Mouse (Mus musculus): ENCODE data around the gene Xiap.

Gene Xiap

DNA sequence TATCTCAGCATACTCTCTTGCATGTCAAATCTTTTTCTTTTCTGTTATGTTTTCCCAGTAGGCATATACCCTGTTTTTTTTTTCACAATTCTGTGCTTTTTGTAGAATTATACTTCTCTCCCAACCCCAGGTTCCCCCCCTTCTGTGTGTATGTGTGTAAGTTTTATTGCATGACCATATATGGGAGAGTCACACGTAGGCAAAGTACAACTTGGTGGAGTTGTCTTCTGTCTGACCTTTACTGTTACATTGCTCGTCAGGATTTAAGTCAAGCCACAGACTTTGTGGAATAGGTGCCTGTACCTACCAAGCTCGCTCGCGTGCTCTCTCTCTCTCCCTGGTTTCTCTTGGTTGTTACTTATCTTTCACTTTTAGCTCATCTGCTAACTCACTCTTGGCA lies 28.7 kb downstream of the Xiap start:
- DNase-seq, result no peak

DNA sequence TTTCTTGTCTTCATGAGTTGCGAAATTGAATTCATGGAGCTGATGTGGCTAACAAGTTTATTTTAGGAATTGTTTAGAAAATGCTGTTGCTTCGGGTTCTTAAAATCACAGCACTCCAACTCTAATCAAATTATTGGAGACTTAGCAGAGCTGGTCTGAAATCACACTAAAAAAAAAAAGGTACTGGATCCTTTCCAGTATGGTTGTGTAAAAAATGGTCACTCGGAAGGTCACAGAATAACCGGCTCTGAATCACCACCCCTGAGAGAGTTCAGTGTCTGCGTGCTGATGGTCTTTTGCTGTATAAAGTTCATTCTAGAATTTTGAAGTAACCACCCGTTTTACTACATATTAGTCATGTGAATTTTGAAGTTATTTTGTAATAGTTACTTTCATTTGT lies 47.7 kb downstream of the Xiap start:
- no peak for DNase-seq

DNA sequence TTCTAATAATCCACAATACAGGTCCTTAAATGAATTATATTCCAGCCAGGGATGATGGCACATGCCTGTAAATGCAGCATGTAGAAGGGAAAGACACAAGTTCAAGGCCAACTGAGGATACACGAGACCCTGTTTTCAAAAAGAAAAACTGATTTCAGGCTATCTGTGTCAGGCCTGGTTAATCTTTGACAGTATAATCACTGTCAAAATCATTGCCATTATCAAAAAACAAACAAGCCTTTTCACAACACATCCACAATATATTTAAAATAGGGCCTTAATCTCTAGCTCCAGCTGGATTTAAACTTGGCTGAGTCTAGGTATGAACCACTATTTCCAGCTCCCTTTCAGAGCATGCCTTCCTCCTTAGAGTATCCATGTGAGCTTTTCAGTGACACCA lies 51.1 kb downstream of the Xiap start:
- no peak for DNase-seq

DNA sequence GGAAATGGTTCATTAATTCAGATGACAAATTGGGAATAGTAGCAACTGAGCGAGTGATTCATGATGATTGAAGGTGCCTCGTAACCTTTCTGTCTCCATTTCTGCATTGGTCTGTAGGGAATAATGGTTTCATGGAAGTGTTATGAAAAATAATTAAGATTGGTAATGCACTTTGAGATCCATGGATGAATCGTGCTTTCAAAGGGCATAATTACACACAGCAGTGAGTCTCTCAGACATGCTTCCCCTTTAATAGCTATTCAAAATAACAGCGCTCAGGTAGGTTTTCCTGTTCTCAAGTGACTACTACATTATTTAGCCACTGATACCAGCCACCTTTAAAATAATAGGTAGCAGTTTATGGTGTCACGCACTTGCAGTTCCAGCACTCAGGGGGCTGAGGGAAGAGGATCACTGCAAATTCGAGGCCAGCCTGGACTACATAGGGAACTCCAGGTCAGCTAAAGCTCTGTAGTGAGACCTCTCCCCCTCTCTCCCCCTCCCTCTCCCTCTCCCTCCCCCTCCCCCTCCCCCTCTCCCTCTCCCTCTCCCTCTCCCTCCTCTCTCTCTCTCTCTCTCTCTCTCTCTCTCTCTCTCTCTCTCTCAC lies 60.1 kb downstream of the Xiap start:
- DNase-seq, result no peak

DNA sequence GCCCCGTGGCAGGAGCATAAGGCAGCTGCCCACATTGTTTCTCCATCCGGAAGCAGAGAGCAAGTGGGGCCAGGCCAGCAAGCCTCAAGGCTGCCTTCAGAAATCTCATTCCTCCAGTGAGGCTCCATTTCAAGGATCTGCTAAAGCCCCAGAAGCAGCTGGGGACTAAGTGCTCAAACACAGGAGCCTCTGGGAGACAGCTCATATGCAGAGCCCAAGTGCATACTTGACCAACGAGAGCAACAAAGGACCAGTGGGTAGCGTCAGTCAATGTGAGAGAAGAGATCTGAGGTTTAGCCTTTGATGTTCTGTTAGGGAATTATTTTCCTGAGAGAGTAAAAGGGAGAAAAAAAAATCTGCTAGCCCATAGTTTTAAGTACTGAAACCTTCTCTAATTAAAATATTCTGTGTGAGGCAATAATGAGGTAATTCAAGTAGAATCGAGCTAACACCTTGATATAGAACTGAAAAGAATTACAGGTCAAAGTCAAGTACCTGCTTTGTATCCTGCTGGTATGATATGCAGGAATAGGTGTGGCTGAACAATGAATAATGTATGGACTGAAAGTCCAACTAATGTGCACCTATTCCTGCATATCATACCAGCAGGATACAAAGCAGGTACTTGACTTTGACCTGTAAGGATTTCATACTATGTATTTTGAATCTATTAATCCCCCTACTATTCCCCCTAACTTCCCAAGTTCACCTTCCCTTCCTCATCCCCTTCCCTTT lies 65.7 kb downstream of the Xiap start:
- DNase-seq, result no peak

DNA sequence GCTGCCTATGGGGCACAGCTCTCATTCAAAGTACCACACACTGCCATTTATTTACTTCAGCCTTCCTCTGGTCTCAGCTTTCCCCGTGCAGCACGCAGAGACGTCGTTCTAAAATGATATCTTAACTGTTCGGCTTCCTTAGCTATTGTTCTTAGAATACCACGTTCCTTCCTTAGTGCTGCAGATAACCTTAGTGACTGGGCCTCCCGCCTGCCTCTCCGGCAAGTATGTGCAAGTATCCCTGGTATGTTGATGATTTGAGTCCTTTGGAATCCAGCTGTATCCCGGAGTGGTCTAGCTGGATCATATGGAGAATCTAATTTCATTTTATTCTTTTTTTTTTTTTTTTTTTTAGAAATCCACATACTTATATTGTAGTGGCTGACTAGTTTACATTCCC lies 80.4 kb downstream of the Xiap start:
- DNase-seq, result no peak

DNA sequence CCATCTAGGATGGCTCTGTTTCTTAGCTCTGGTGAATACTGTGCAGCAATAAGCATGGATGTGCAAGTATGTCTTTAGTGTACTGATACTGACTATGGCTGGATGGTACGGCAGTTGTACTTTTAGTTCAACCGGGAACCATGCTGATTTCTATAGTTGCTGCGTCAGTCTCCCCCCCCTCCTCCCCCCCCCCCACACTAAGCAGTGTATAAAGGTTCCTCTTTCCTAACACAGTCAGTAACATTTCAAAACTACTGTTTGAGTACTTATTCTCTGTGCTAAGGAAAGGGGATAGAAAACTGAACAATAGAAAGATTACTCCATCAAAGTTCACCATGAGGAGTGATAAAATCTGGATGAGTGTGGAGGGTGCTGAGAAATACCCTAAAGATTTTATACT lies 83.1 kb downstream of the Xiap start:
- DNase-seq, result no peak

DNA sequence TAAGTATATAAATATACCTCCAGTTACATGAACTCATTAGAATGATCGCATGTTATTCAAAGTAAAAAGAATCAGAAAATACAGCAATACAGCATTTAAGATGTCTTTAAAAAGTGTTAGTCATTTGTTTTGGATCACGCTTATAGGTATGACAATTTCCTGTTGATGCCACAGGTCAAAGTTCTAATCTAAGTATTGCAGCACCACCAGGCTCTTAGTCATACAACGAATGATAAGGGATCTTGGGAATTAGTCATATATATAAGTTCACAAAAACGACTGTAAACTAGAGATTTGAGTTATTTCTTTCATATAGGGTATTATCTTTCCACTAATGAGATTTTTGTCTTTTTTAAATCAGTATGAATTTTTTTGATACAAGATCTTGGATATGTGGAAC lies 84.5 kb downstream of the Xiap start:
- no peak for DNase-seq

DNA sequence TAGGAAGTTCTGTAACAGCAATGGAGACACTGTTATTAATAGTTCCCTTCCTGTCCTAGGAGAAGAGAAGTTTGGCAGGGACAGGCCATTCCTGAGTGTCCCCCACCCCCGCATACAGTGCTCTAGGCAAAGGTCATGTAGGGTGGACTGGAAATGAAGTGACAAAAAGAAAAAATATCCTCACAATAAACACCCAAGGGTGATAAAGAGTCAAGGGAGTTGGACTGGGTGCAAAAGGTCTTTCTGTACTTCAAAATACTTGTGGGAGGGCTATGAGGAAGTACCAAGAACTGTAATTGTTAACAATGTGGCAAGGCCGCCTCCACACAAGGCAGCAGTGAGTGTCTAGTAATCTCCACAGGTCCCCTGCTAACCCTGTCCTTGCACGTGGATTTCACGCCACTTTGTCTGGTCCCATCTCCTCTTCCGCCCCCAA lies 88.6 kb downstream of the Xiap start:
- DNase-seq, result peak; percentile 35 to 43

DNA sequence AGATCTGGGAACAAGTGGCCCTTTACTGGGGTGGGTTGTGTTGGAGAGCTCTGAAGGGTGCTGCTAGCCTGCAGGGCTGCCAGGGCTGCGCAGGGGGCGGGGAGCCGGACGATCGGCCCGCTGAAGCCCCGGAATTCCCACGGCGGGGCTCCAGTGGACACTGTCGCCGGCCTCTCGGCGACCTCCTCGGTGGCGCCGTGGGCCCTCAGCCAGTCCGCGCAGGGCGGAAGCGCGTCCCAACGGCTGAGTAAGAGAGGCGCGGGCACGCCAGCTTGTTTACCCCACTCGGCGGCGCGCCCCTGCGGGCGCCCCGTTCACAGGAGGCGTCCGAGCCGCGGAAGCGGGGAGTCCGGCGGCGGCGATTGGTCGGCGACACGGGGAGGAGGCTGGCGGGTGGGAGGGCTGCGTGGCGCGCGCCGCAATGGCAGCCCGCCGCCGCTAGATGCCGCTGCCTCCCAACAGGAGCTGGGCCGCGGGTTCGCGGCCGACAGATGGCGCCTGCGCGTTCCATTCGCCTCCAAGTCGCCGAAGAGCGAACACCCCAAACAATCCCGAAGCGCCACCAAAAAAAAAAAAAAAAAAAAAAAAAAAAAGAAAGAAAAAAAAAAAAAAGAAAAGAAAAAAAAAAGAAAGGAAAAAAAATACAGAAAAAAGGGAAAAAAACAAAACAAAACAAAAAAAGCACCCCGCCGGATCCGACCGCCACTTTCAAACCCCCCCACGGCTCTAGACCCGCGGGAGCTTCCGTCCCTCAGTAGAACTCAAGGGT lies 89.5 kb downstream of the Xiap start, which contains the start of gene Stag2:
TSS of gene Stag2 (plus strand) at position 530 of the 769 bp plus-strand sequence.
- peak; percentile 83 to 84 for DNase-seq

DNA sequence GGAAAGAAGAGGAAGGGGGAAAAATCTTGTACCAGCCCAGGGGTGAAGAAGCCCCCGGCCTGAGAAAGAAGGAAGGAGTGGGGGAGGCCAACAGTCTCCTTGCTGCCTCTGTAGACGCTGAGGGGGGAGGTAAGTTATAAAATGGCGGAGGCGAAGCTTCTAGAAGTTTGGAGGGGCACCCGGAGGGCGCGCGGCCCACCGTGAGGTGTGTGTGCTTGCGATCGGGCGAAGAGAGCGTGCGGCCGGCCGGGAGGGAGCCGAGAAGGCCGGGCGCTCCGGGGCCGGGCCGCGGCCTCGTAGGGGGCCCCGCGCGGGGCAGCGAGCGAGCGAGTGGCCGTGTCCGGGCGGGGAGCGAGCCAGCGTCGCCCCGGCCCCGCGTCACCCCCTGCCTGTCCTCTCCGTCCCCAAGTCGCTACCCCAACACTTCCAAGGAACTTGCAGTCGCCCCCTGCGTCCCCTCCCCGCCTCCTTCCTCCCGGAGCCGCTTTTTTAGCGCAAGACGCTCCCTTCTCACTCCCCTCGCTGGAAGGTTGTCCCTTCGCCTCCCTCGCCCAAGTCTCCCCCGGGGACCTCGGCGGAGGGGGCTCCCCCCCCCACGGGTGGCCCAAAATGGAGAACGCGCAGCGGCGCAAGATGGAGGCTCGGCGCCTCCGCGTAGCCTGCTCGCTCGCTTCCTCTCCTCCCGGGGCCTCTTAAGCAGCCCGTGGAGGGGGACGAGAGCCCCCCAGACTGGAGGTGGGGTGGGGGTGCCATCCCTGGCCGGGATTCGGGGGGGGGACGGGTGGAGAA lies 90.3 kb downstream of the Xiap start:
- peak; percentile 29 for DNase-seq

DNA sequence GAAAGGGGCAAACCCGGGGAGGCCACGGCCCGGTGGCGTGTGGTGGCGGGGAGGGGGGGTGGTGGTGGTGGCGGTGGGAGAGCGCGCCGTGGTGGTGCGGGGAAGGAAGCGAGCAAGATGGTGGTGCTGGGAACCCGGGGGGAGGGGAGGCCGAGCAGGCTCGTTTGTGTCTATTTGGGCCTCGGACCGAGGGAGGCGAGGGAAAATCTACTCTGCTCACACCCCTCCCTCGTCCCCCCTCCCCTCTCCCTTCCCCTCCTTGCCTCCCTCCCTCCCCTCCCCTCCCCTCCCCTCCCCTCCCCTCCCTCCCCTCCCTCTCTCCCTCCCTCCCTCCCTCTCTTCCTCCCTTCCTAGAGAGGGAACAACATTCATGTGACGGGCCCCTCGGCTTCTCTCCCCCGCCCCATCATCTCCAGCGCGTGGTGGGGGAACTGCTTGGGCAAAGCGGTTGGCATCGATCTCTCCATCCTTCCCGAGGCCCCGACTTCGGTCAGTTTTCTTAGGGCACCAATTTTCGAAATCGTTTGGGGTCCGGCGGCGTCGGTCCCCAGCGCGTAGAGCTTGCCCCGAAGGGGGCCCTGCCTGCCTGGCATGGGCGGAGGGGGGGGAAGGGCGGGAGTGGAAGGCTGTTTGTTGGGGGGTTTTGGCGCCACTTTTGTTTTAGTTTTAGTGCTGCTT lies 91.0 kb downstream of the Xiap start:
- DNase-seq, result peak; percentile 72 to 75

DNA sequence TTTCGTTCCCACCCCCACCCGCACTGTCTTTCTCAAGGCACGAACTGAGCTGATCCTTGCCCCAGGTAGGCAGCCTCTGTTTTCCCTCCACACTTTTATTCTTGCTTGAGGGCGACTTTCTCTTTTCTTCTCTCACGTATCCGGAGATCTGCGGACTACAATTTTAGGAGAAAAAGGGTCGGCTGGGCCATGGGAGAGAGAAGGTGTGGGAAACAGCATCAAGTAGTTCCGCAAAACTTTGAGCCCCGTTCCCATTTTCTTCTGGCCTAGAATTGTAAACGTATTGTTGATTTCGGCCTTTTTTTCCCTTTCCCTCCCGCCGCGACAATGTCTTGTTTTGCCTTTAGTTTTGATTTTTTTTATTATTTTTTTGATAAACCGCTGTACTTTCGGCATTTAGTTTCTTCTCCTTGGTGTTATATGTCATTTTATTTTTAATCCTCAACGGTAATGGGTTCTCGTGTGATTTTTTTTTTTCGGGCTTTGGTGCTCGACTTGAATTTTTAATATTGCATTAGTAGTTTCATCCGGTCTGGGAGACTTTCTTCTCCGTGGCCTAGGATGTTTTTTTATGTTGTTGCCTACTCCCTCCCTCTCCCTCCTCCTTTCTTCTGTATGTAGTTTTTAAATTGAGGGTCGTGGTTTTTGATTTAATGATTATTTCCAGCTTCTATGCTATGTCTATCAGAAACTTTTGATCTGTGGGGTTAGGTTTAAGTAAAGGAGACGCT lies 91.7 kb downstream of the Xiap start:
- peak in 1 of 2 experiments; percentile 4 for DNase-seq

DNA sequence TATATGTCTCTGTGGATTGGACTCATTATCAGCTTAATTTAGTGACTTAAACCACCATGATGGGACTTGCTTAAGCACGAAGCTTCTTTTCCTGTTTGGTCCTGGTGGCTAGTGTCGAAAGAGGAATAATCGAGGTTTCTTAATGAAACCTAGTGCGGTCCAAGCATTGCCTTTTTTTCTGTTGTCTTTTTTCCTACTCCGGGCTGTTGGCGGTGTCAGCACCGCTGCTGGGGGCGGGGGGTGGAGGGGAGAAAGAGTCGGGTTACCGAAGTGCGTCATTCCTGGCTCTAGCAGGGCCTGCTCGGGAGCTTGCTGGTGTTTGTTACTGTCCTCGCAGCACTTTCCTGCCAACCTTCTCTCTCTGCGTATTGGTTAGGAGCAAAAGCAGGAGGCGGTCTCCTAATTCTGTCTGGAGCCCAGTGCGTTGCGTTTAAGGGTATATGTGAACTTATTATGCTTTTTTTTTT lies 92.5 kb downstream of the Xiap start:
- DNase-seq, result peak; percentile 82 to 87

DNA sequence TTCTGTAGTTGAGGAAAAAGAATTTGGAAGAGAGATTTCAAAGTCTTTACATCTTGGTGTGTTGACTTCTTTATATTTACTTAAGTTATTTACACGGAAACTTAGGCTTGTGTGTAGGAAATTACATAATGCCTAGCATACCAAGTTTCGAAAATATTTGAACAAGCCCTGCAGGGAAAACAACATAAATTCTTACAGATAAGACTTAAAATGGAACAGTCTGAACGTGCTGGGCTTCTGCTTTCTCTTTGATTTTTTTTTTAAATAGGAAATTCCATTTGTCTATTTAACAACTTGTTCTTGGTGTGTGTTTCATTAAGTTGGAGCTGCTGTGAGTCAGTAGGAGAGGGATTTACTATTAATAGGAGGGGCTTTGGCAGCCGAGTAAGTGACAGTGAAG lies 93.6 kb downstream of the Xiap start:
- DNase-seq, result peak in 1 of 2 experiments; percentile 7
